Comparison of ENCODE assay signal across 25 mouse cellular contexts in the genomic region with DNA sequence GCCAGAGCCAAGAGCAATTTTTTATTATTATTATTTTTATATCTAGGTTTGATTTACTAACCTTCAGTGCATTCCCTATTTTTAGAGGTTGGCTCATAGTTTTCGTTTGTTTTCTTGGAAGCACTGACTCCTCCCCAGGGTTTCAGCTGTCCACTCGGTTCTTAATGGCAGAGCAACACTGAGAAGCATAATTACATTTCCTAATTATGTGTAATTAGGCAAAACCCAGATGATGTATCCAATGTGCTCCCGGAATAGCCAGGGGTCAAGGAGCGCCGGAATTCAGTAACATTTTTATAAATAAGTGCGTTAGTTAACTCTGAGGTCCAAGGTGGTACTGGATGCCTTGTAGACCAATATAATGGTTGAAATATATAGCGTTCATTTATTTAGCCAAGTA.
DNase-seq lines count a peak whose midpoint lies in the region; ATAC-seq and TF ChIP-seq lines count a peak whose summit lies in the region.
"Had no signal": no experiment of that assay in that cellular context is flagged by ENCODE, and none has a peak within 500 bp of the region (broad histone marks: within the 10 kb centered on the region; RNA-seq: fewer than 3 reads in every experiment).

No protein-coding gene starts in this region.

- H3K4me1 ChIP-seq in kidney, postnatal 0 days (replicated peaks; ENCODE audit: insufficient read depth, low read length), result no peaks in the 10 kb centered on the region
- no peaks in the 10 kb centered on the region for H3K4me1 ChIP-seq in kidney, embryonic 16.5 days (ENCODE audit: insufficient read depth, low read length)
- peaks cover 23% of the 10 kb centered on the region for H3K4me1 ChIP-seq in lung, embryonic 15.5 days
- no peaks in the 10 kb centered on the region for H3K4me1 ChIP-seq in lung, postnatal 0 days (ENCODE audit: insufficient read depth, low read depth, low read length)
- H3K4me1 ChIP-seq: embryonic facial prominence, embryonic 12.5 days; forebrain, embryonic 13.5 days had no signal

- no peaks in the 10 kb centered on the region for H3K9me3 ChIP-seq in kidney, postnatal 0 days (replicated peaks; ENCODE audit: low read length)
- H3K9me3 ChIP-seq in kidney, embryonic 16.5 days (ENCODE audit: low read length), result no peaks in the 10 kb centered on the region
- no peaks in the 10 kb centered on the region for H3K9me3 ChIP-seq in lung, embryonic 15.5 days
- no peaks in the 10 kb centered on the region for H3K9me3 ChIP-seq in lung, postnatal 0 days (ENCODE audit: low read length)
- H3K9me3 ChIP-seq: embryonic facial prominence, embryonic 10.5 days; embryonic facial prominence, embryonic 12.5 days; forebrain, embryonic 13.5 days had no signal

- no peaks in the 10 kb centered on the region for H3K27me3 ChIP-seq in kidney, postnatal 0 days (ENCODE audit: insufficient read depth, low read length)
- no peaks in the 10 kb centered on the region for H3K27me3 ChIP-seq in kidney, embryonic 16.5 days (ENCODE audit: insufficient read depth, low read length)
- H3K27me3 ChIP-seq in lung, embryonic 15.5 days, result no peaks in the 10 kb centered on the region
- H3K27me3 ChIP-seq in lung, postnatal 0 days (replicated peaks; ENCODE audit: insufficient read depth, low read length), result no peaks in the 10 kb centered on the region
- H3K27me3 ChIP-seq: CH12.LX; embryonic facial prominence, embryonic 12.5 days; forebrain, embryonic 13.5 days; Patski had no signal

- TF ChIP-seq CTCF in kidney, postnatal 0 days (IDR thresholded peaks at IDR 0.05; ENCODE audit: low read depth), result no peak
- no peak for TF ChIP-seq CTCF in lung, postnatal 0 days (IDR thresholded peaks at IDR 0.05)

- WGBS in kidney, postnatal 0 days, result 73% methylated on average over 7 of the region's 7 CpGs
- 76% methylated on average over 7 of the region's 7 CpGs for WGBS in kidney, embryonic 16.5 days
- WGBS in lung, embryonic 15.5 days, result 59% methylated on average over 7 of the region's 7 CpGs
- 57% methylated on average over 7 of the region's 7 CpGs for WGBS in lung, postnatal 0 days

- H3K4me2 ChIP-seq in kidney, postnatal 0 days (ENCODE audit: low read length), result no peak overlapping the region
- no peak overlapping the region for H3K4me2 ChIP-seq in kidney, embryonic 16.5 days (replicated peaks; ENCODE audit: low read depth, low read length)
- H3K4me2 ChIP-seq in lung, embryonic 15.5 days, result no peak overlapping the region
- no peak overlapping the region for H3K4me2 ChIP-seq in lung, postnatal 0 days (replicated peaks; ENCODE audit: low read depth, low read length)
- H3K4me2 ChIP-seq: embryonic facial prominence, embryonic 12.5 days; forebrain, embryonic 13.5 days had no signal

- no peaks in the 10 kb centered on the region for H3K36me3 ChIP-seq in kidney, postnatal 0 days (ENCODE audit: insufficient read depth, low read length)
- H3K36me3 ChIP-seq in kidney, embryonic 16.5 days (ENCODE audit: insufficient read depth, low read length), result no peaks in the 10 kb centered on the region
- H3K36me3 ChIP-seq in lung, embryonic 15.5 days, result no peaks in the 10 kb centered on the region
- no peaks in the 10 kb centered on the region for H3K36me3 ChIP-seq in lung, postnatal 0 days (ENCODE audit: insufficient read depth, low read length)
- H3K36me3 ChIP-seq: embryonic facial prominence, embryonic 10.5 days; embryonic facial prominence, embryonic 12.5 days; G1E had no signal

- no peak overlapping the region for H3K27ac ChIP-seq in kidney, postnatal 0 days
- H3K27ac ChIP-seq in kidney, embryonic 16.5 days (ENCODE audit: low read length), result no peak overlapping the region
- H3K27ac ChIP-seq in lung, embryonic 15.5 days, result peak overlapping the region; percentile 86; the same call in 1 of the 2 replicates
- no peak overlapping the region for H3K27ac ChIP-seq in lung, postnatal 0 days (ENCODE audit: low read length)
- H3K27ac ChIP-seq: embryonic facial prominence, embryonic 10.5 days; embryonic facial prominence, embryonic 12.5 days; forebrain, embryonic 13.5 days had no signal

- H3K9ac ChIP-seq in kidney, postnatal 0 days (ENCODE audit: low read depth, low read length), result no peak overlapping the region
- no peak overlapping the region for H3K9ac ChIP-seq in kidney, embryonic 16.5 days (replicated peaks; ENCODE audit: low read length)
- H3K9ac ChIP-seq in lung, embryonic 15.5 days, result no peak overlapping the region
- H3K9ac ChIP-seq in lung, postnatal 0 days (replicated peaks; ENCODE audit: low read depth), result no peak overlapping the region
- H3K9ac ChIP-seq: embryonic facial prominence, embryonic 12.5 days; forebrain, embryonic 13.5 days had no signal

- H3K4me3 ChIP-seq in kidney, postnatal 0 days (replicated peaks; ENCODE audit: low read depth, low read length), result no peak overlapping the region
- no peak overlapping the region for H3K4me3 ChIP-seq in kidney, embryonic 16.5 days (ENCODE audit: low read length)
- no peak overlapping the region for H3K4me3 ChIP-seq in lung, embryonic 15.5 days
- H3K4me3 ChIP-seq in lung, postnatal 0 days (ENCODE audit: low read depth, low read length), result no peak overlapping the region
- H3K4me3 ChIP-seq: embryonic facial prominence, embryonic 10.5 days; embryonic facial prominence, embryonic 12.5 days; forebrain, embryonic 13.5 days had no signal

- TF ChIP-seq EP300 in lung, postnatal 0 days (IDR thresholded peaks at IDR 0.05), result 0 out of 2 replicates have a peak, but pooled peaks have one; percentile 9

- no peak for ATAC-seq in kidney, postnatal 0 days (replicated peaks; ENCODE audit: low FRiP score, low read depth)
- no peak for ATAC-seq in kidney, embryonic 16.5 days (ENCODE audit: low FRiP score, low TSS enrichment)
- no peak for ATAC-seq in lung, embryonic 15.5 days (ENCODE audit: borderline replicate concordance, extremely low read depth, low FRiP score, low TSS enrichment)
- ATAC-seq in lung, postnatal 0 days, result peak; percentile 50
- ATAC-seq: activated CD4-positive, CD25-positive, alpha-beta regulatory T cell, adult 4 months; CD4-positive, CD25-positive, alpha-beta regulatory T cell, adult 4 months; forebrain, embryonic 13.5 days; Patski had no signal

- DNase-seq in kidney, postnatal 0 days (ENCODE audit: low spot score), result peak; percentile 22
- no peak for DNase-seq in lung, postnatal 4 days
- DNase-seq in lung, postnatal 0 days (ENCODE audit: low spot score), result peak; percentile 40
- DNase-seq in lung, postnatal 10 days, result no peak
- peak; percentile 76 for DNase-seq in retina, embryonic 14.5 days (ENCODE audit: low spot score)
- no peak for DNase-seq in right cerebral cortex, postnatal 14 days
- DNase-seq: adrenal gland, adult 8-10 months; adrenal gland, postnatal 14 days; adrenal gland, postnatal 36 days; B cell, adult 2 months; cerebellum, adult 11-12 months; cerebellum, adult 2 months; cerebellum, adult 9-10 months; cerebellum, postnatal 10 days; cerebellum, postnatal 25 days had no signal

Comparison
In these comparisons a context has a peak if more than half of its experiments do, and no peak if none do; other contexts are left out.
1. DNase-seq: peak in kidney, postnatal 0 days (single experiment), lung, postnatal 0 days (single experiment) and retina, embryonic 14.5 days (single experiment); none in lung, postnatal 4 days (0 of 2), lung, postnatal 10 days (single experiment) and right cerebral cortex, postnatal 14 days (single experiment).